Mouse (Mus musculus) heart, embryonic 10.5 days (tissue): ENCODE results near the gene Hint3. TPM values are rescaled to one million over a fixed set of nuclear protein-coding genes. Genes with fewer than 3 reads are reported as not detected.
"Not testable (repeated sequence)": the region's sequence is repeated elsewhere in the genome, so short reads cannot be mapped to it uniquely, and the experiment has no call there.

Experiments
- DNase-seq: peaks from one replicate; pipeline ENCODE4 v3.0.0-alpha.2; 2017; ENCODE audit warnings: low spot score
- H3K27ac ChIP-seq: fragments of 300-500 bp; sonication (generic); 2 replicates; pipeline ENCODE4 v1.5.1; 2016; ENCODE audit warnings: mild to moderate bottlenecking
- H3K27me3 ChIP-seq: fragments of 300-500 bp; sonication (generic); 2 replicates; pipeline ENCODE4 v1.6.1; 2016; ENCODE audit warnings: mild to moderate bottlenecking; ENCODE audit not compliant: poor library complexity, insufficient read depth, severe bottlenecking
- H3K36me3 ChIP-seq: fragments of 300-500 bp; sonication (generic); 2 replicates; pipeline ENCODE4 v1.6.1; 2016; ENCODE audit warnings: mild to moderate bottlenecking, moderate library complexity
- H3K4me1 ChIP-seq: fragments of 300-500 bp; sonication (generic); 2 replicates; pipeline ENCODE4 v1.6.1; 2016; ENCODE audit warnings: mild to moderate bottlenecking
- H3K4me3 ChIP-seq: fragments of 300-500 bp; sonication (generic); 2 replicates; pipeline ENCODE4 v1.5.1; 2016; ENCODE audit warnings: mild to moderate bottlenecking, moderate library complexity
- H3K9me3 ChIP-seq: fragments of 300-500 bp; sonication (generic); 2 replicates; pipeline ENCODE4 v1.6.1; 2016; ENCODE audit warnings: mild to moderate bottlenecking, moderate library complexity
- WGBS: fragments of 180-500 bp; shearing (Covaris S2); methylation state at CpG from one replicate; pipeline ENCODE4 v1.1.7; 2016; 5-methylcytosine and 5-hydroxymethylcytosine counted together
- polyA plus RNA-seq: library from polyadenylated mRNA; unstranded; fragments of >200 nt; fragmentation: Nextera tagmentation; extraction: Ambion mirVana; gene quantifications from 2 replicates; pipeline ENCODE4 v1.2.1, GENCODE M21; 2016

The Hint3 gene
- polyA plus RNA-seq: 17.1 and 26.8 TPM in 2 replicates

DNA sequence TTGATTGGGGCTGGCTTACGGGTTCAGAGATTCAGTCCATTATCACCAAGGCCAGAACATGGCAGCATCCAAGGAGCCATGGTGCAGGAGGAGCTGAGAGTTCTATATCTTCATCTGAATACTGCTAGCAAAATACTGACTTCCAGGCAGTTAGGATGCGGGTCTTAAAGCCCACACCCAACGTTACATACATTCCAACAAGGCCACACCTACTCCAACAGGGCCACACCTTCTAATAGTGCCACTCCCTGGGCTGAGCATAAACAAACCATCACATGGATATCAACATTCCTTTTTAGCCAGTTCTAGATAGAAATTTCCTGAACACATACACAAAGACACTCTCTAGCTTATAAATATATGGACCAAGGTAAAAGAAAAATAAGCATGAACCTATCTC lies at the start of gene Hint3:
Gene Hint3, minus strand, starts transcription at position 120 of the 400 bp plus-strand sequence.
- Histone ChIP-seq H3K4me1 (no peaks in the 10 kb centered on the region), H3K4me3 (no peak within 1 kb of the TSS), H3K36me3 (no peaks in the 10 kb centered on the region), H3K9me3 (no peaks in the 10 kb centered on the region), H3K27ac (no peak within 1 kb of the TSS), H3K27me3 (no peaks in the 10 kb centered on the region)
- no peak for DNase-seq
- WGBS: 84% methylated on average over 3 of the region's 3 CpGs

DNA sequence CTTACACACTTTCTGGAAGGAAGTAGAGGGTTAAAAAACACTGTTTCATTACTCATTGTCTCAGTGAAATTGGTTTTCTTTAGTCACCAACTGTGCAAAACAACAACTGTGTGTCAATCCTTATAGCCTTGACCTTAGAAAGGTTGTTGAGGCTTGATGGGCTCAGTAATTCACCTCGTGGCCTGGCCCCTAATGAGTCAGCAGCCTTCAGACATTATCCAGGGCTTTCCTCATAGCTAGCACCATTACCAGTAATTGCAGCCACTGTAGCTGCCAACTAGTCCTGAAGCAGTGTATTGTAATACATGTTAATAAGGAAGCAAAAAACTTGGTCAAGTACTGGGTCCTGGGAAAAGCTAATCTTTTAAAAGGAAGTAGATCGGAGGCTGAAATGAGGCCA lies 48.6 kb upstream of the Hint3 start:
- H3K9me3 ChIP-seq: no peaks in the 10 kb centered on the region
- 76% methylated on average over 2 of the region's 2 CpGs for WGBS
- H3K4me1 ChIP-seq: no peaks in the 10 kb centered on the region

GRCm38 (mm10) chr10:30674825-30675224 lies 45.4 kb upstream of the Hint3 start:
- H3K9me3 ChIP-seq: no peaks in the 10 kb centered on the region

More for the DNA sequence above, 48.6 kb upstream of the Hint3 start:
- Histone ChIP-seq H3K27me3 (no peaks in the 10 kb centered on the region), H3K36me3 (no peaks in the 10 kb centered on the region), H3K4me3 (no peak overlapping the region), H3K27ac (no peak overlapping the region)
- no peak for DNase-seq

DNA sequence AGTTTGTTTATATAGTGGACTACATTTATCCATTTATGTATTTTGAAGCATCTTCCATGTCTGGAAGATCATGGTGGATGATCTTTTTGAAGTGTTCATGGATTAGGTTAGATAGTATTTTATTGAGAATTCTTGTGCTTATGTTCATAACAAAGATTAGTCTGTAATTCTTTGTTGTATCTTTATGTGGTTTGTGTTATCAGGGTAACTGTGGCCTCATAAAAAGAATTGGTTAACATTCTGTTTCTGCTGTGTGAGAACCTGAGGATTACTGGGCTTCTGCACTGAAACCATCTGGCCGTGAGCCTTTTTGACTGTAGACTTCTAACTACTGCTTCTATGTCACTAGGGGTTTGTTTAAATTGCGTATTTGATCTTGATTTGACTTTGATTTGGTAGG lies 37.1 kb upstream of the Hint3 start:
- Histone ChIP-seq H3K27me3 (no peaks in the 10 kb centered on the region), H3K4me3 (no peak overlapping the region), H3K36me3 (peaks cover 2% of the 10 kb centered on the region; the same call in 1 of the 2 replicates), H3K27ac (no peak overlapping the region), H3K4me1 (no peaks in the 10 kb centered on the region), H3K9me3 (no peaks in the 10 kb centered on the region)
- WGBS: 89% methylated on average over 2 of the region's 2 CpGs
- no peak for DNase-seq

More at GRCm38 (mm10) chr10:30674825-30675224, 45.4 kb upstream of the Hint3 start:
- Histone ChIP-seq H3K27ac (no peak overlapping the region), H3K4me3 (no peak overlapping the region), H3K4me1 (no peaks in the 10 kb centered on the region), H3K27me3 (no peaks in the 10 kb centered on the region), H3K36me3 (0 out of 2 replicates have a peak, but pooled peaks cover 6% of the 10 kb centered on the region)
- no peak for DNase-seq
- WGBS: 62% methylated on average over 3 of the region's 3 CpGs

GRCm38 (mm10) chr10:30660564-30661328 lies 31.3 kb upstream of the Hint3 start:
- Histone ChIP-seq H3K9me3 (no peaks in the 10 kb centered on the region), H3K27me3 (no peaks in the 10 kb centered on the region), H3K4me1 (no peaks in the 10 kb centered on the region), H3K27ac (no peak overlapping the region), H3K36me3 (peaks cover 16% of the 10 kb centered on the region; the same call in 1 of the 2 replicates), H3K4me3 (no peak overlapping the region)
- no peak for DNase-seq
- 80% methylated on average over 6 of the region's 6 CpGs for WGBS

DNA sequence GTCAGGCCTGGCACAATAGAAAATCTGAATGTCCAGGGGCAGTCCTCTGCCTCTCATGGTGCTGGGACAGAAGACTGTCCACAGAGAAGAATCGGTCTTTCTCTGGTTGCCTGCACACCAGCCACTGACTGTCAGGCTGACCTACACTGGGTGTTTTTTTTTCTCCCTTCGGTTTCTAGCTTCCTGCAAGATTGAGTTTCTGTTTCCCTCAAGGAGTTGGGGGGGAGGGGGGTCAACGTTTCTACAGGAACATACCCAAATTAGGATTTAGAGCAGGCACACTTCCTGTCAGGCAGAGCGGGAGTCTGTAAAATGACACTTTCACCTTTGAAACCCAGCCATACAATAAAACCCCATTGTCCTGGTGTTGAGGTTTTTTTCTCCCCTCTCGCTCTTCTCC lies 26.2 kb upstream of the Hint3 start:
- H3K9me3 ChIP-seq: no peaks in the 10 kb centered on the region
- no peak for DNase-seq
- 23% methylated on average over 5 of the region's 5 CpGs for WGBS
- peak overlapping the region; percentile 45 for H3K4me3 ChIP-seq
- peaks cover 17% of the 10 kb centered on the region for H3K36me3 ChIP-seq
- H3K27ac ChIP-seq: peak overlapping the region; percentile 67
- 0 out of 2 replicates have a peak, but pooled peaks cover 3% of the 10 kb centered on the region for H3K4me1 ChIP-seq
- H3K27me3 ChIP-seq: no peaks in the 10 kb centered on the region

DNA sequence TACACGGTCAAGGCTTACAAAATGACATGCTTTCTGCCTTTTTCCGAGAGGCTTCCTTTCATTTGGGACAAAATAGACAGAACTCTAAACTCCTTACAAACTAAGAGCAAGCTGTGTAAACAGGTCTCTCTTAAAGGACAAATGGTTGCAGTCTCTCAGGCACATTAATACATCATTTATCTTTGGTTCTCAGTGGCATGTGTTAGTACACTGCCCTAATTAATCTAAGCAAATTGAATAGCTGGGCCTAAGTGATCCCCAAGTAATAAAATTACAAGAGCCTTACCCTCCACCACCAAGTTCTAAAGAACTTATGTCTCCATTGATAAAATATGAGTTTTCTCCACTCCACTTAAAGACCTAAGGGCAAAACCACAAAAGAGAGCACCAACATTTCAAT lies 18.2 kb upstream of the Hint3 start:
- H3K9me3 ChIP-seq: no peaks in the 10 kb centered on the region
- no peaks in the 10 kb centered on the region for H3K4me1 ChIP-seq
- no peak overlapping the region for H3K27ac ChIP-seq
- no peaks in the 10 kb centered on the region for H3K27me3 ChIP-seq
- no peak overlapping the region for H3K4me3 ChIP-seq
- DNase-seq: no peak
- peaks cover 17% of the 10 kb centered on the region for H3K36me3 ChIP-seq
- 85% methylated on average over 2 of the region's 2 CpGs for WGBS

DNA sequence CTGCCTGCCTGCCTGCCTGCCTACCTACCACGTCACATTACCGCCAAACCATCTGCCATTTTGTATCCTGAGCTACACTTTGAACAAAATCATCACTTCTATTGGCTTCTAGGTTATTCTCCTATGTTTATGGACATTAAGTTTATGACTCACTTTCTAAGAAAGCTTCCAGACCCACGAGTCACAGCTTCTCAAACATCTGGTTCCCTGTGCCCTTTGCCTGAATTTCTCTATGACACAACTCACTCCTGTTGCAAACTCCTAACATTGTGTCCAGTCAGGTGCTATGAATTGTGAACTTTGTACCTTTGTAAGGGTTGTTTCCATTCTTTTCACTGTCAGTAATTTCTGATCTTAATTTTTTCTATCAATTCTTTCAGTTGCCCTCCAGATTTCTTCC lies 8.8 kb upstream of the Hint3 start:
- Histone ChIP-seq H3K4me3 (no peak overlapping the region), H3K27ac (no peak overlapping the region), H3K27me3 (no peaks in the 10 kb centered on the region), H3K9me3 (no peaks in the 10 kb centered on the region), H3K4me1 (no peaks in the 10 kb centered on the region), H3K36me3 (no peaks in the 10 kb centered on the region)
- WGBS: 79% methylated on average over 3 of the region's 3 CpGs
- no peak for DNase-seq

GRCm38 (mm10) chr10:30636474-30637154 lies 7.2 kb upstream of the Hint3 start:
- not testable (repeated sequence) for DNase-seq, H3K27ac ChIP-seq, H3K27me3 ChIP-seq, H3K4me1 ChIP-seq, H3K9me3 ChIP-seq, H3K36me3 ChIP-seq, H3K4me3 ChIP-seq
- WGBS: 70% methylated on average over 1 of the region's 1 CpGs

GRCm38 (mm10) chr10:30632718-30633117 lies 3.3 kb upstream of the Hint3 start:
- Histone ChIP-seq H3K9me3 (no peaks in the 10 kb centered on the region), H3K4me1 (no peaks in the 10 kb centered on the region), H3K27ac (no peak overlapping the region), H3K4me3 (no peak overlapping the region), H3K36me3 (no peaks in the 10 kb centered on the region), H3K27me3 (no peaks in the 10 kb centered on the region)
- WGBS: 96% methylated on average over 1 of the region's 1 CpGs
- DNase-seq: no peak

- Histone ChIP-seq H3K4me1 (no peaks in the 10 kb centered on the region), H3K27me3 (no peaks in the 10 kb centered on the region), H3K9me3 (no peaks in the 10 kb centered on the region), H3K36me3 (no peaks in the 10 kb centered on the region), H3K4me3 (no peak overlapping the region), H3K27ac (no peak overlapping the region)
- no peak for DNase-seq
These were observed 545 bp upstream of the Hint3 start for GRCm38 (mm10) chr10:30629977-30630376.

DNA sequence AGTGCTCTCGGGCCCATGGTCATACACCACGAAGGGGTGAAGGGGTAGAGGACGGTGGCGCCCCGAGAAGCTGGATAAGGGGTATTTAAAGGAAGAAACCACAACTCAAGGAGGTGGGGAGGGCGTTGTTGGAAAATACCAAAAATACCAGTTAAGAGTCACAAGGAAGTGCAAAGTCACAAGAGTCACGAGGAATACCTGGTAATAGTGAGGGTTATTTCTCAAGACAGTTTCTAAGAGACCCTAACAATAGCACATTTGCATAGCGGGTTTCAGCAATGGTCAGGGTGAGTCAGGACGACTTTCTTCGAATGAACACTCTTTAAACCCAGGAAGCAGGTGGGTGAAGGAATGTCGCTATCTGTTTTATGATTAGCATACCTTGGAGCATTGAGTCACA lies 988 bp downstream of the Hint3 start:
- H3K27me3 ChIP-seq, H3K27ac ChIP-seq, H3K9me3 ChIP-seq, H3K4me1 ChIP-seq, H3K36me3 ChIP-seq, DNase-seq, H3K4me3 ChIP-seq: not testable (repeated sequence)
- 84% methylated on average over 11 of the region's 11 CpGs for WGBS

GRCm38 (mm10) chr10:30627548-30627947 lies 1.9 kb downstream of the Hint3 start:
- H3K4me3 ChIP-seq: no peak overlapping the region
- no peak for DNase-seq
- WGBS: 30% methylated on average over 1 of the region's 1 CpGs
- H3K27ac ChIP-seq: no peak overlapping the region
- no peaks in the 10 kb centered on the region for H3K4me1 ChIP-seq
- H3K9me3 ChIP-seq: no peaks in the 10 kb centered on the region
- H3K27me3 ChIP-seq: no peaks in the 10 kb centered on the region
- no peaks in the 10 kb centered on the region for H3K36me3 ChIP-seq
